Mouse (Mus musculus) adrenal gland, postnatal 14 days (tissue): ENCODE data around the gene Pcbp2. TPM values are rescaled to one million over a fixed set of nuclear protein-coding genes. Genes with fewer than 3 reads are reported as not detected.

ENCODE experiments used
- DNase-seq: peaks from one replicate; pipeline ENCODE4 v3.0.0; 2021; ENCODE audit warnings: mixed read lengths
- total RNA-seq: library from RNA; stranded (reverse); gene quantifications from 2 replicates; pipeline ENCODE4 v1.2.3, GENCODE M21; 2021

The Pcbp2 gene
- total RNA-seq, 1 experiment from 2014 or later = 726 TPM

DNA sequence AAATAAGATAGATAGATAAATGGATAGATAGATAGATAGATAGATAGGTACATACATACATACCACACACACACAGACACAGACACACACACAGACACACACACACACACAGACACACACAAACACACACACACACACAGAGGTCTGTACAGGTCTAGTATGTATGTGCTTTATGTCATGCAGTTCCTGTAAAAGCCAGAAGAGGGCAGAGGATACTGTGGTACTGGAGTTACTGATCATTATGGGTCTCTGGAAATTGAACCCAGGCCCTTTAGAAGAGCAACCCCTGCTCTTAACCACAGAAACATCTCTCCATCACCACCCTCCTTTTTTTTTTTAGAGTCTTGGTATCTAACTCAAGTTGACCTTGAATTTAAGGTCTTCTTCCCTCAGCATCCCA, 6.7 kb upstream of the Pcbp2 start:
- DNase-seq = no peak

DNA sequence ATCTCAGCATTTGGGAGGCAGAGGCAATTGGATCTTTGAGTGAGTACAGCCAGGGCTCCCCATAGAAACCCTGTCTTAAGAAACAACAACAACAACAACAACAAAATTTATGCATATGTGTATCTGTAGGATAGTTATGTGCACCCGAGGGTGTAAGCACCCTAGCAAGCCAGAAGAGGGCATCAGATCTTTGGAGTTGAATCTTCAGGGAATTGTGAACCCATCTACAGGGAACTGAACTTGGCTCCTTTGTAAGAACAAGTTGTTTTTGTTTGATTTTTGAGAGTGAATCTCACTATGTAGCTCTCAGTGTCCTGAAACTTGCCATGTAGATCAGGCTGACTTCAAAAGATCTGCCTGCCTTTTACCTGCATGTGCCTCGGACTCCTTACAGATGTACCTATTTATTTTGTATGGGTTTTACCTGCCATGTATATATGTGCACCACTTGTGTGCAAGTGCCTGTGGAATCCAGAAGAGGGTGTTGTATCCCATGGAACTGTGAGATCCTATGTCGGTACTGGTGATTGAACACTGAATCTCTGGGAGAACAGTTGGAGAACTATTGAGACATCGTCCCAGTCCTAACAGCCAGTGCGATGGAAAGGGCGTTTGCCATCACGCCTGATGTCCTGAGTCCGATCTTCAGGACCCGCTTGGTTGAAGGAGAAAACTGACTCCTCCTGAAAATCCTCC, 1.5 kb upstream of the Pcbp2 start:
- no peak for DNase-seq

DNA sequence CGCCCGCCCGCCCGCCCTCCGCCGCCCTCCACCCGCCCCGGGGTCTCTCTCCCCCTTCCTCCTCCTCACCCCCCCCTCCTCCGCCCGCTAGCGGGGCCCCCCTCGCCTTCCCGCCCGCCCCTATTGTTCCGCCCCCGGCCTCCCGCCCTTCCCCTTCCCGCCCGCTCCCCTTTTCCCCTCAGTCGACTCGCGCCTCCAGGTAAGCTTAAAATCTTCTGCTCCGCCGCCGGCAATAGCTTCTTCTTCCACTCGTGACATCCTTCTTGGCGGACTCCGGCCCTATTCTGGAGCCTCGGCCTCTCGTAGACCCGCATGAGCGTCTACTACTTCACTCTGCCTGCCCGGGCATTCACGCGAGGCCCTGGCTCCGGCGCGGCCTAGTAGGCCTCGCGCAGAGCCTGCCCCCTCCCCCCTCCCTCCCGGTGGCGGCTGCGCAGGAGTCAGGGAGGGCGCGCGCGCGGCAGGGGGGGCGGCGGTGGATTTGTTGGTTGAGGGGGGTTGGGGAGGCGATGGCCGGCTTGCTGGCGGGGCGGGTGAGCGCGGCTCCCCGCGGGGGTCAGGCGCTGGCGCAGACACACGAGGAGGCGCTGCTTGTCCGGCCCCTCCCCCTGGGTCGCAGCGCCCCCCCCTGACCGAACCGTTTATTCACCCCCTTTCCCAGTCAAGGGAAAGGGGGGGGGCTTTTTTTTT, 411 bp downstream of the Pcbp2 start:
- peak; percentile 93 for DNase-seq

DNA sequence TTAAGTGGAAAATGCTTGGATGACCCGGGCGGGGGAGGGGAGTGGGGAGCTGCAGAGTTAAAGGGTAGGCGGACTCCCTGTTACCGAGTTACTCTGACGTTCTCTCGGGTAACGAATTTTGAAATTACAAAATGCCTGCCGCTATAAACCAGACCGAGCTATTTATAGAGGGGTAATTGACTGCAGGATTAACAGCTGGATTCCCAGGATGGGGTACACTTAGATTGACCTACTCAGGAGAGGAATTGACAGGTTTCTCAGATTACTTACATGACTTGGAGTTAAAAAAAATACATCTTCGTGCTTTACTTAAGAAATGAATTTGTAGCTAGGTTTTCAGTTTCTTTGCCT, 931 bp downstream of the Pcbp2 start:
- no peak for DNase-seq

DNA sequence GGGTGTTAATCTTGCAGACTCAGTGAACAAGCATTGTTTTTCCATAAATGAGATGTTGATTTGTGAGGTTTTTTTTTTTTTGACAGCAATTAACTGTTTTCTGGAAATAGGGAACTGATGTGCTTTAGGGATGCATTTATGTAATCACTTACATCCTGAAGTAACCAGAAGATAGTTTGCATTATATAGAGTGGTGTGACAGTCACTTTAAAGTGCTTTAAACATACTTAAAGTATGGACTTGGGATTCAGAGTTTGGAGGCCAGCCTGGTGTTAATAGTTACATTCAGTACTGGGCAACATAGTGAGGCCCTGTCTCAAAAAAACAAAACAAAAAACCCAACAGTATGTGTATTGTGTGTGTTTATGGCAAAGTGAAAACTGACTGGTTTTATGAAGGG, 1.4 kb downstream of the Pcbp2 start:
- no peak for DNase-seq

DNA sequence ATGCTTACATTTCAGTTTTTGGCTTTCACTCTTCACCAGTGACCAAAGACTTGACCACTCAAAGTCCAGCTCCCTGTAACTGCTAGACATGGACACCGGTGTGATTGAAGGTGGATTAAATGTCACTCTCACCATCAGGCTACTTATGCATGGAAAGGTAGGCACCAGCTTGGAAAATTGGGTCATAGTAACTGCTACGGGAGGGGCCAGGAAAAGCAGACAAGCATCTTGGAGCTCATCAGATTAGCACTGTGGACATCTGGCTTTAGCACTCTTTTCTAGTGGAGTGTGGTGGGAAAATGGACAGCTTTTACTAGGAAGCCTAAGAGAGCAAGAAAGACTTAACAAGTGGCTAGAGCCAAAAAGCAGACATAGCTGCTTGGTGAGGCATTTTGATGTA, 2.9 kb downstream of the Pcbp2 start:
- DNase-seq = no peak

DNA sequence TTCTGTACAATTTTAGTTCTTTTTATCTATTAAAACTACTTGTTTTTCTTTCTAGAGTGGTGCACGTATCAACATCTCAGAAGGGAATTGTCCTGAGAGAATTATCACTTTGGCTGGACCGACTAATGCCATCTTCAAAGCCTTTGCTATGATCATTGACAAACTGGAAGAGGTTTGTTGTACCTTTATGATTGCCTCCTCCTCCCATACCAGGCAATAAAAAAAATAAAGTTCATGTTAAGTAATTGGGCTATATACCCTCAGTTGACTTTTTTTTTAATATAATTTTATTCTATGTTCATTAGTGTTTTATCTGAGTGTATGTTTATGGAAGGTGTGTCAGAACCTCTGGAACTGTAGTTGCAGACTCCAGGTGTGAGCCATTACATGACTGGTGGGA, 4.2 kb downstream of the Pcbp2 start:
- no peak for DNase-seq

DNA sequence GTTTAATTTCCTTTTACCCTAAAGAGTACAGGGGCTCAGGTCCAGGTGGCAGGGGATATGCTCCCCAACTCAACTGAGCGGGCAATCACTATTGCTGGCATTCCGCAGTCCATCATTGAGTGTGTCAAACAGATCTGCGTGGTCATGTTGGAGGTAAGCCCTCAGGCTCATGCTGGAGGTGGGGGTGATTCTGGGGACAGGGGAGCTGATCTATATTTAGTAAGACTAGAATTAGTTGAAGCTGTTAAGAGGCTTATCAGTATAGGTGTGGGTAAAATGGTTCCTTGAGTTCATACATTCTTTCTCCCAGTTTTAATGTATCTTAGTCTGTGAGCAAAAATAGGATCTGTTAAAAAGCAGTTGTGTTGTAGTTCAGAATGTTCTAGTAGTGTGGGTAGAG, 12.8 kb downstream of the Pcbp2 start:
- DNase-seq = no peak

DNA sequence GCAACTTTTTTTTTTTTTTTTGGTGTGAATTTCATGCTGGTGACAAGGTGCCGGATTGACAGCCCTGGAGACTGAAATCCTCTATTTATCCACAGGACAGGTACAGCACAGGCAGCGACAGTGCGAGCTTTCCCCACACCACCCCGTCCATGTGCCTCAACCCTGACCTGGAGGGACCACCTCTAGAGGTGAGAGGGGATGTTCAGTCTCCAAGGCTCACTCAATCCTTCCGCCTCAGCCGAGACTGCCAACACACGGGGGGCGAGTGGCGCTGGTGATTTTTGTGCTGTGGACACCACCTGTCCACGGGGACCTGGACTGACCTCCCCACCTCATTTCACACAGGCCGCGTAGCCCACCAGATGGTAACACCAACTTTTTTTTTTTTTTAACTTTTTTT, 15.5 kb downstream of the Pcbp2 start:
- no peak for DNase-seq

DNA sequence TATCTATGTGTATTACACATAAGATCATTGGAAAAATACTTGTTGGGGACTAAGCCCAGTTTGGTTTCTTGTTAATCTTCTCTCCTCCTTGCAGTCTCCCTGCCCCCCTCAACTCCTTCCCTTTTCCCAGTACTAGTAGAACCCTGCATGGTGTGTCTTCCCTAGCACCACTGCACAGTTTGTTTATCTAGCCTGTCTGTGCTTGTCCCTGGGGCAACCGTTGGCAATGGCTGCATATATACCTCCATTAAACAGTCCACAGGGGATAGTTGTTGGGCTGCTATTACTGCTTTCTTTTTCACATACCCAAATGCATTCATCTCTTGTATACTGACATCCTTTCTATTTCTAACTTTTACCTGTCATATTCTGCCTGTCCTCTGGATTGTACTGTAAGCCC, 17.3 kb downstream of the Pcbp2 start:
- no peak for DNase-seq

DNA sequence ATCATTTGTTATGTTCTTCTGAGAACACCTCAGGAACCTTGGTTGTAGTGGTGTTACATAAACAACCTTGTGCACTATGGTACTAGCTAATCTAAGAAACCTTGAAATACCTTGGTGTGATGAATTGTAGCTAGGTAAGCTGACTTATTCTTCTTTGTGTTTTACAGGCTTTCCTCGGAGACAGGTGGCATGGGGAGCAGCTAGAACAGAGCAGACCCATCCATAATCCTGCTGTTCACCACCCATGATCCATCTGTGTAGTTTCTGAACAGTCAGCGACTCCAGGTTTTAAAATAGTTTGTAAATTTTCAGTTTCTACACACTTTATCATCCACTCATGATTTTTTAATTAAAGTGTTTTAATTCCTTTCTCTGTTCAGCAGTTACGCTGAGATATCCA, 28.0 kb downstream of the Pcbp2 start:
- no peak for DNase-seq

DNA sequence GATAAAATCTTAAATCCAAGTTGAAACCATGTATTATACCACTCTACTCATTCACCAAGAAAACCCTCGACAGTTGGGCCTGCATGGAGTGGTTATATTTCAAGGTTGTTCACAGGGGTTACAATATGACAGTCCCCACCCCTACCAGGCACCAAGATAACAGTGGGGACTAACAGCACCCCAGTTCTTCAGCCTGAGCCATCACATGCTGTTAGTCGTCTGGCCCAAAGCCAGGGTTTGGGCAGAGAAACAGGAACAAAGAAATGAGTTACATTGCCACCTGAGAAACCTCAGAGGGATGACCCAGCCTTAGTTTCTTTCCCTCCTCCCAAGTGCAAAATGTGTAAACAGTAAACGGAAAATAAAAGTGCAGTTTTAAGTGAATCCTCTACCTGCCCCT, 29.0 kb downstream of the Pcbp2 start:
- no peak for DNase-seq

DNA sequence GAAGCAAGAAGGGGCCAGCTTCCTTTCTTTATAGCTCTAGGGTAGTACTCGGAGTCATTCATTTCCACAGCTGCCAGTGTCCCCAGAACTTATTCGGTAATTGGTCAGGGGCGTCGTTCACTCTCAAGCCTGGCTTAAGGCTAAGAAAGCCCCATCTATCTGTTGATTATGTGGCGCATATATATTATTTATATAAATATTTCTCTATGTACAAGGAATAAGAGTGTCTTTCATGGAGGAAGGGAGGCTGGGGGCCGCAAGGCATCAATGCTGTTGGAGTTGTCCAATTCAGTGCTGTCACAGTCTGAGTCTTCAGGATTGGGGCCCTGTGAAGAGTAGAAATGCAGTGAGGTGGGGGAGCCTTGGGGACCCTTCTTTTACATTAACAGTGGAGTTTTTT, 29.5 kb downstream of the Pcbp2 start:
- DNase-seq = no peak

DNA sequence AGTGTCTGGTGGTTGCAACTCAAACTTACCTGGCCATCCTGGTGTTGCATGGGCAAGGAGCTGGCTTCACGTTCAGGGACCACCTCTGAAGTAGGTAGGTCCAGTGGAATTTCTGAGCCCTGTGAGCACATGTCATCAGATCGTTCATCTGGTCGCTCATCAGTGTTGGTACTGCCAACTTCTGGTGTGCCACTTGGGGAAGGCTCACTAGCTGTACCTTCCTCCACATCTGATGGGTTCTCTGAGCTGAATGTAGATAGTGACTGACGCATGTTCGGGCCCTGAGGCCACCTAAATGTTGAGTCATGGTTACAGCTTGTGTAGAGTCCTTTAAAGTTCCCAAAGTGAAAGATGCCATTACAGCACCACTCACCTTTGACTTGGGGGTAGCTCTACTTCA, 30.1 kb downstream of the Pcbp2 start:
- no peak for DNase-seq

DNA sequence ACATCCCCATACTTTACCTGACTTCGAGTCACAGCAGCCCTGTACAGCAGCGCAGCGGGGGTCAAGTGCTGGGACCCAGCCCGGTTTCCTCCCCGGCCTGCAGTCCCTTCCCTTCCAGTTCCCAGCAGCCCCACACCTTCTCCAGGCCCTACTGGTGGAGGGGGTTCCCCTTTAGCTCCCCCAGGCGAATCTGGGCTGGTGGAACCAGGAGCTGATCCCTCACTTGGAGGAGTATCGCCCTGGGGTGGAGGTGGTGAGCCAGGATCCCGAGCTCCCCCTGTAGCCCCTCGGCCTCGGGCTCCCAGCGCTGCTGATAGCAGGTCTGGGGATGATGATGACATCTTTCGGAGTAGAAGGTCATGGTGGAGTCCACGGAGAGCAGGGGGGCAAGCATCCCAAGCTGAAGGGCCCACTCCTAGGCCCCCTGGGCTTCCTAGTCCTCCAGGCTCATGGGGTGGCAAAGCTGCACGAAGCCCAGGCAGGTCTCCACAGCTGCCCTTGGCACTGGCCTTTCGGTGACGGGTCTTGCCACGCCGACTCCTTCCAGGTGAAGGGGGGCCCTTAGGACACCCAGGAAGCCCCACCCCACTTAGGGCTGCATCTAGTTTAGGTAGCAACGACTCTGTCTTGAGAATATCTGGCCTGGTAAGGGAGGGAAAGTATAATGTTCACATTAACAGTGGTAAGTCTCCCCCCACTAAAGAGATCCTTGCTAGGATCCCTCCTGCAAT, 30.9 kb downstream of the Pcbp2 start:
- no peak for DNase-seq

DNA sequence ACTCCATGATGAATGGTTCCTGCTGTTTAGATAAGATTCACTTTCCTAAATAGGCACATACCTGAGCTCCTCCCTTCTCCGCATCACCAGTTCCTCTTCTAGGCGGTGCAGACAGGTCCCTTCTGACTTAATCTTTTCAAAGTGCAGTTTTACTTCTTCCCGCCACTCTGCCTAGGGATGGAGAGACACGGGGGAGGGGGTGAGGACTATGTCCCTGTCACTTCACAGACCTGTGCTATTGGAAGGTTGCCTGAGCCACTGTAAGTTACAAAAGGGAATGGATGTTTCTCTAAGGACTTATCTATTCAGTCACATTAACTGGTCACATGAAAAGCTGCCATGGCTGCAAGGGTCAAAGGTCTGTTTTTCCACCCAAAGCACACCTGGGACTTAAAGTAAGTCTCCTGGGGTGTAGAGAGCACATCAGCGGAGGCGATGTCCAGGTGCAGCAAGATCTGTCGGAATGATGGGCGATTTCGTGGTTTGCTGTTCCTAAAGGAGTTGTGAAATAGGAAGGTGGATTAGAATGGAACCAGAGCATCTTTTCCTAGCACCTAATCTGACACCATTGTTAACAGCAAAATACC, 32.0 kb downstream of the Pcbp2 start:
- no peak for DNase-seq

DNA sequence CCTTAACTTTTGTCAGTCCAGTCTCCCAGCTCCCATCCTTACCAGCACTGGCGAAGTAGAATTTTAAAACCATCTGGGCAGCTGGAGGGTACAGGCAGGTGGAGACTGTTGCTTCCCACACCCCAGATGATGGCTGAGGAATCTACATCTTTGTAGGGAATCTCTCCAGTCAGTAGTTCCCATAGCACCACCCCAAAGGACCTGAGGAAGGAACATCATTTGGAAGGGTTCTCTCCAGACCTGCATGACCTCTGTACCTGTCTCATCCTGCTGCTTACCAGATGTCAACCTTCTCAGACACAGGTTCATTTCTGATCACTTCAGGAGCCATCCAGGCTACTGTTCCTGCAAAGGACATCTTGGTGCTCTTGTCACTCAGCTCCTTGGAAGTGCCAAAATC, 33.1 kb downstream of the Pcbp2 start, which contains the start of gene Gm10337:
TSS of gene Gm10337 (plus strand) at position 276 of the 400 bp plus-strand sequence.
- DNase-seq = no peak

DNA sequence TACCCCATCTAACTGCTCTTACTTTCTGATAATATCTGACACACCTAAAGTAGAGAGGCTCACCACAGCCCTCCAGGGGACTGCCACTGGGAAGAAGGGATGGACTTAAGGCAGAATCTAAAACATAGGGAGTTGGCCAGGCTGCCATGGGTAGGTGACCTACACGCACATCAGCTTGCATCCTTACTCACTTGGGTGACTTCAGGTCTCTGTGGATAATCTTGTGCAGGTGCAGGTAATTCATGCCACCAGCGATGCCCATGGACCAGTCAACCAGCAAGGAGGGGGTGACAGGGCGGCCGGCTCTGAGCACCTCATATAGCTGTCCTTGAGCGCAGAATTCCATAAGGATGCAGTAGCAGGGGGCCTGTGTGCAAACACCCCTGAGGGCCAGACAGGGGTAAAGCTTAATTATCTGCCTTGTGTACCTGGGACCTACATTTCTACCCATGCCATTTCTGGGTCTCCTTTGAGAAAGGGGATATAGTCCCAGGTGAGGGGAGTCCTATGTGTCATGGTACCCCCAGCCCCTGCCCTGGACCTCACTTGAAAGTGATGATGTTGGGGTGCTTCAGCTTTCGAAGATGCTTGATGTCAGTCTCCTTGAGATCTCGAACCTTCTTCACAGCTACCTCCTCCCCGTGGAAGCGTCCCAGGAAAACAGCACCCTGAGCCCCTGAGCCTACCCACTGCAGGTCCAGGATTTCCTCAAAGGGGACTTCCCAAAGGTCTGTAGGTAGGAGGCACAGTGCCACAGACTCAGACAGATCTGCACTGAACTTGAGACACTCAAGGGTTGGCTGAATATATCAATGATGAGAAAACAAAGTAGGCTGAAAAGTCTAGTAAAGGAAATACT, 33.8 kb downstream of the Pcbp2 start:
- DNase-seq = no peak

DNA sequence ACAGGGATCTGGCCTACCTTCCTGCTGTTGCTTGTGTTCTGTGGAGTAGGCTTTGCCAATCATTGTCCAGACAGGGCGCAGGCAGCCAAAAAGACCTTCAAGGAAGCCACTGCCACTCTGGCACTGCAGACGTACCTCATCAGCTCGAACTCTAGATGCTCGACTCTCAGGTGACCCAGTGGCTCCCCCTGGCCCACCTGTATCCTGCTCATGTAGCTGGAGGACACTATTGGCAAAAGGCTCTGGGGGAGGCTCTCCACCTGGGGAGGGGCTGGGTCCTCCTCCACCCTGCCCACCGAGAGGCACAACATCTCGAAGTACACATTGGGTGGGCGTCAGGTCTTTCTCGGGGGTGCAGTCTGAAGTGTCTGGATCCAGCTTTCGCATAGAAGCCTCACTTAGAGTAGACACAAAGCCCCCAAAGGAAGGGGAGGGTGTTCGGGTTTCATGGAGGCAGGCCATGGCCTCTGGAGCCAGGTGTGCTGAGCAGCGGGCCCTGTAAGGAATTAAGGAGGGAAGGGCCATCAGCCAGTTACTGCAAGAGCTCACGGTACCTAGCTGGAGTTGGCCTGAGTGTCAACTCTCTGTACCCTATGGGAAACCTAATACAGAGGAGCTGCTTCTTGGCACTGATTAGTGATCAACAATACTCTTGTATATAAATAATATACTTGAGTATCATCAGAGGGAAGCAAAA, 34.9 kb downstream of the Pcbp2 start:
- no peak for DNase-seq

DNA sequence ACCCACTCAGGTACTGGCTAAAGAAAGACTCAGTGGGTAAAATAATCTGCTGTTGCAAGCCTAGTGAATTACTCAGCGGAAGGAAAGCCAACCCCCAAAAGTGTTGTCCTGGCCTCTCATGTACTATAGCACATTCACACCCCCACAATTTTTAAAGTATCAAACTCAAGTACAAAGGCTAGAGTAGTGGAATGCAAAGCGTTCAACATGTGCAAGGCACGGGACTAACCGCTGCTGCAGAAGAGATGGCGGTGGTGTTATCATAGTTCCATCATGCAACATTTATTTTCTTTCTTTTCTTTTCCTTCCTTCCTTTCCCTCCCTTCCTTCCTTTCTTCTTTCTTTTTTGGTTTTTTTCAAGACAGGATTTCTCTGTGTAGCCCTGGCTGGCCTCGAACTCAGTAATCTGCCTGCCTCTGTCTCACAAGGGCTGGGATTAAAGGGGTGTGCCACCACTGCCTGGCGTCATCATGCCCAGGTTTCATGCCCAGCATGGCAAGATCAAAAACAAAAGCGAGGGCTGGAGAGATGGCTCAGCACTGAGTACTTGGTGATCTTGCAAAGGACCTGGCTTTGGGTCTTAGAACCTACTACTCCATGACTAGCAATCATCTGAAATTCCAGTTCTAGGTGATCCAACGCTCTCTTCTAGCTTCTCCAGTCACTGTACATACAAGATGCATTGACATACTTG, 35.6 kb downstream of the Pcbp2 start:
- no peak for DNase-seq

DNA sequence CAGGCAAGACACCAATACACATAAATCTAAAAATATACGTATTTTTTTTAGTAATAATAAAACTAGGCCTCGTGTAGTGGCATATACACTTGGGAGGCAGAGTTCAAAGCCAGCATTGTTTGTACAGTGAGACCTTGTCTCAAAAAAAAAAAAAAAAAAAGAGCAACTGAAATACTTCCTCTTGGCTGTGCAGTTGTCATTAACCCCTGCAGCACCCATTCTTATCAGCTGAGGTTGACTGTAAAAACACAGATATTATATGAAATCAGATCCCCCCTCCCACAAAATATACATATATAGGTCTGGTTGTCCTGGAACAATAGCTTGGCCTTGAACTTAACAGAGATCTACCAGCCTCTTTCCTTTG, 36.1 kb downstream of the Pcbp2 start:
- no peak for DNase-seq
